Mouse (Mus musculus) ES-CJ7 (cell line): ENCODE measurements at regions not wholly inside any gene's neighbourhood (a gene's known extent, or its start where the extent isn't known, plus 50 kb on each side); places are given as distances from the start of the nearest gene placed in this dataset.

Experiments
- DNase-seq: peaks from one replicate; pipeline ENCODE4 v3.0.0; 2011; ENCODE audit warnings: low read depth, low spot score

DNA sequence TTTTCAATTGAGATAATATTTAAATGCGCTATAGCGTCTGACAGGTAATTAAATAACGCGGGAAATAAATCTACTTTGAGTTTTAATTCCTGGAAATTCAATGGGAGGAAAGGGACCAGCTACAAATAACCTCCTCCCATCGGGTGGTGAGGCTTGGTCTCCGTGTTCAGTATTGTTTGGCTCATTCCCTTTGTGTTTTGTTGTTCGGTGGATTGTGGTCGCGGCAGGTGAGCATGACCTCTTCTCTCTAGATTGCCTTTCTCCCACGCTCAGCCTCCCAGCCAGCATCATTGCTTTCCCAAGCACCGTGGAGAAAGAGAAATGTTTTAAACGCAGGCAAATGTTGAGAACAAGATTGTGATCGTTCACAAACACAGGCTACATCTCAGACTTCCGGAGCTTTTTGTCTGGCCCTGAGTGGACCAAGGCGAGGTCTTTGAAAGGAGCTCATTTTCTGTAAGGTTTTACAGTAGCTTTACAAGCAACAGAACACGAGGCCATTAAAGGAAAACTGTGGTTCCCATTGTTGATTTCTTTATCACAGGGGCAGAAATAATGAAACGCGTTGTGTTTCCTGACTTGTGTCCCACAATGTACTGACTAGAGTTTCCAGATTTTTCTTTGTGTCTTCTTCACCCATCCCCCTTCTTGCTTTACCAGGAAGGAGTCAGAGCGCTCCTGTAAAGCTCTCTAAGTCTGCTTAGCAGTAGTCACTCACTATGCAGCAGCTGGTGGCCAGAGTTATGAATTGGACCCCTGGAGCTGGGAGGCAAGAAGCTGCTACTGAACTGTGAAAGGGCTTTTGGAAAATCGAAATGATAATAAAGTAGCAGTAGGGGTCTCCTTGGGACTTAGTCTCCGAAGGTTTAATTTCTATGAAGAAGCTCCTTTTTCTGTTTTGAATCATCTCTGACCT, 337.7 kb downstream of the Galc start:
- DNase-seq, result peak; percentile 78

- DNase-seq, result no peak
These were observed 340.8 kb downstream of the Galc start for GRCm38 (mm10) chr12:97918416-97918815.

- DNase-seq, result peak; percentile 15
These were observed 344.2 kb downstream of the Galc start for GRCm38 (mm10) chr12:97915026-97915425.

- DNase-seq, result no peak
These were observed 346.5 kb downstream of the Galc start for GRCm38 (mm10) chr12:97912730-97913129.

GRCm38 (mm10) chr12:97899266-97899665, 360.0 kb downstream of the Galc start:
- DNase-seq, result no peak

DNA sequence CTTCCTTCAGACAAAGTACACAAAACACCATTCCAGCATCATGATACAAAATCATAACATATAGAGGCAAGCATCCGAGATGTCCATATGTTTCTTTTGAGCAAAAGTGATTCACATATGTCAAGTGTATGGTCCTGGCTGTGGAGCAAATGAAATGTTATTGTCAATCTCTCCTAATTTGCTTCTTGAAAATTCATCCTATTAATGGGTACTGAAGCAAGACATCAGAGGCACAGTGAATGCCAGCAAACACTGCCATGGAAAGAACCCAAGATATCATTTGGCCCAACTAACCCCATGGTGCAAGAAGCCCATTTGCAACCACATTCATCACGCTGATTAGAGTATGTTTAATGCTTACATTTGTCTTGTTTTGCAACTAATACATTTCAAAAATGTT, 361.1 kb downstream of the Galc start:
- no peak for DNase-seq

- no peak for DNase-seq
These were observed 363.3 kb downstream of the Galc start for GRCm38 (mm10) chr12:97895981-97896380.

DNA sequence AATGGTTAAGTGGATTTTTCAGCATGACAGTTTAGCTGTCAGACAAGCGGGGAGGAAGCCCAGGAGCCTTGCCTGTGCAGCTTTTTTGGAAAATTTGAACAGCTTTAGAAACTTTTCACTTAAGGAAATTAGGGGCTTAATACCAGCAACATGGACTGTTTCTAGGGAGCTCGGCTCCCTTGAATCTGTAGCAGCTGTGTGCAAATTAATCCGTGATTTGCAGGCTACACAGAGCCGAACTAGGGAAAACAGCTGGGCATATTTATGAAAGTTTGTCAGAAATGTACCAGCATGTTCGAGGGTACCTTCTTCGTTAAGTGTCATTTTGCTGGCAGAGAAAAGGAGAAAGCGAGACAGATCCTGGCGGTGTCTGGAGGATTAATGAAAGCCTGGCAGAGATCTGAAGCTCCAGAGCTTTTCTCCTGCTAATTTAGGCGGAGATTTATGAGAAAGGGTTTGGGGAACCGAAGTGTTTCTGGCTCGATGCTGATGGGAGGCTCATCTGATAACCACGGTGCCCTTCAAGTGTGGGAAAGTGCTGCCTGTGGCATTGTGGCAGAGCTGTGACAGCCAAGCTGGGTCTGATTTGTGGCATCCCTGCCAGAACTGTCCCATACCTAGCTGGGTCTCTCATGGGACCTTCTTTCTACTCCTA, 370.3 kb downstream of the Galc start:
- no peak for DNase-seq

DNA sequence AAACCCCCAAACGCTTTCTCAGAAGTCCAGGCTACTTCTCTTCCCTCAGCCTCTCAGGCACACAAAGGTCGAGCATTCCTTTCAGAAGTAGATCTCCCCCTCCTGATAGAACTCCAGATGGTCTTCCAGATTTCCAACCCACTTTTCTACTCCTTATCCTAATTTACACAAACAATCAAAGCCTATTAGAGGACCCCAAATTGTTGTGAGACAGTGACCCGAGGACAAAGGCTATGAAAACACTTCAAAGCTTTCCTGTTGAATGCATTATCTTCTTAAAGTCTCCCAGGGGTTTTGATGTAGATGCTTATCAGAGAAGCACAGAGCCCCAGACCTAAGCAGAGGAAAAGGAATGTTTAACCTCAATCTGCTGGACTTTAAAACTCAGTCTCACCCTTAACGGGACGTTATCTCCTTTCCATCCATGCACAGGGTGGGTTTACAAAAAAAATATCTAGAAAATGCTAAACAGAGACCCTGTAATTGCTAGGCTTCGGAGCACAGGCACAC, 370.9 kb downstream of the Galc start:
- no peak for DNase-seq

DNA sequence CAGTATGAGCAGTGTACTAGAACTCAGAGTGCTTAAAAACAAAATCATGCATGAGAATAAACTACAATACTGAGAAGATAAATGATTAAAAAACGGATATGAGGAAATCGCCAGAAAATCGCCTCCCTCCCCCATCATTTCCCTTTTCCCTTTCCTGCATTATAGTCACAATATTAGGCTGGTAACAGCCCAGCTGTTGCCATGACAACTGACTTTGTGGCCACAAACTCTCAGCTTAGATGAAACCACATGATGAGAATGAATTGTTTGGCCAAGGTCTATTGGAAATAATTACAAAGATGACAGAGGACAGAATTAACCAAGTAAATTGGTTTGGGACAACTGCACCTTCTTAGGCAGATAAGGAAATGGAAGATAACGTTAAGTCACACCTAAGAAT, 376.8 kb downstream of the Galc start:
- DNase-seq, result no peak

GRCm38 (mm10) chr12:97872391-97872790, 386.9 kb downstream of the Galc start:
- DNase-seq, result peak; percentile 73

DNA sequence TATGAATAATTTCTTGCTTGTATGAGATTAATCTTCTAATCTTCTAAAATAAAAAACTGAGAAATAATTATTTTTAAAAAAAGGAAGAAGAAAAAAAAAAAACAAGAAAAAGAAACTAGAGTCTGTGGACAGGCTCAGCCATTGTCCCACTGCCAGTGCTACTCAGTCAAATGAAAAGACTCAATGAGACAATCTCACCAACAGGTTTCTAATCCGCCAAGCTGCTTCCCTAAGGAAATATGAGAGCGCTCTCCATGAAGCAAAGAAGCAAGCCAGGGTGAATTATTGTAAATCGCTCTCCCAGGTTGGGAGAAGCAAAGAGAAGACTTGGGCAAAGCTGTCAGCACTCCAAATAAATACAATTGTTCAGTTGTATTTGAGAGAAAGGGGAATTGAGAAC, 396.3 kb downstream of the Galc start:
- DNase-seq, result no peak

DNA sequence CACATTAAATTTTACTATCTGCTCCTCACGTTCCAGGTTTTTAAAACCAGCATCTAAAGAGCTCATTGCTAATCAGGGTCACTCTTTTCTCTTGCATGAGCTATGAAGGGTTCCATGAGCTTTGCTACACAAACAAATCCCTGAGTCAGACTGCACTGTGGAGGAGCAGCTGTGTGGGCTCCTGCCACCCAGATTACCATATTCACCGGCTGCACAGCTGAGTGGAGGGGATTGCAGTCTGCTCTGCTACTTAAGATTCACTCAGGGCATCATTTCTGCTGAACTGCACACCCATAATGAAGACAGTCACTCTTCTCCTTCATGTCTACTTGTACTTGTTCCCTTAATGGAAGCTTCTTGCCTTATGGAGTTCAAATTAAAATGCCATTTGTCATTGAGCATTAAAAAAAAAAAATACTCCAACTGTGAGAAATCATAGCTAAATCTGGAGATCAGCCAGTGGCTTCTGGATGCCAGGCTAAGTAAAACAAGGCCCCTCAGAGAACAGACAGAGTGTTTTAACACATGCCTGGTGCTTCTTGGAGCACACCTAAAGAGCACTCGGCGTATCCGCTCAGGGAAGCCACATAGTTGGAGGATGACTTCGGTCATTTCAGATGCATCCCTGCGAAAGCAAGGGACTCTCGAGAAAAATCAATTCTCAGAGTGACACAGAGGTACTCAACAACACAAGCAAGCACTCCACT, 422.9 kb downstream of the Galc start:
- DNase-seq, result no peak

DNA sequence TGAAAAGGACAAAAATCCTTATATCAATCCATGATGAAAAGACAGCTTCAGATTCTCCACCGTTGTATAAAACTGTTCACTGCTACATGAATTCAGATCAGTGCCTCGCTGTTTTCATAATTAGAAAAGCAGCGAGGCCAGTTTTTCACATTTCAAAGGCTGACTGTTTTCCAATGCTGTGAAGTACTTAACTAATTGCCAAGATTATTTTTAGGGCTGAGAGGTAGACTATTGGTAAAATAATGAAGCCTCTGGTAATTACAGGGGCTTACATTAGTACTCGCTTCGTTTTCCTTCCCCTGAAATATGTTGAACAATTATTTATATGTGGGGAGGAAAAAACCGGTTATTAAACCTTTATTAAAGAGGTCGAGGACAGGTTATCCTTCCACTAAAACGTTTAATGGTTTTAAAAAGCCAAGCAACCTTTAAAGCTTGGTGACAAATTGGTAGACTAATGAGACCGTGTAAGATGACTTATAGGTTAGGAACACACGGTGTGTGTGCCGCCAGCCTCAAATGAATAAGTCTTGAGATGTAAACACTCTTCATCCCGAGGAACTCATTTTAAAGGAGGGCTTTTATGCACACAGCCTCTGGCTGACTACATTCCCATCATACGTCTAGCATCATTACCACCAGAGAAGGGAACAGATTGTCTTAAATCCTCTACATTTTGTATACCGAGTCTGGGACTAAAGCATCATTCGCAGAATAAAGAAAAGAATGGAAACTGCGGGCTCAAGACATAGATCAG, 465.7 kb downstream of the Galc start:
- no peak for DNase-seq

DNA sequence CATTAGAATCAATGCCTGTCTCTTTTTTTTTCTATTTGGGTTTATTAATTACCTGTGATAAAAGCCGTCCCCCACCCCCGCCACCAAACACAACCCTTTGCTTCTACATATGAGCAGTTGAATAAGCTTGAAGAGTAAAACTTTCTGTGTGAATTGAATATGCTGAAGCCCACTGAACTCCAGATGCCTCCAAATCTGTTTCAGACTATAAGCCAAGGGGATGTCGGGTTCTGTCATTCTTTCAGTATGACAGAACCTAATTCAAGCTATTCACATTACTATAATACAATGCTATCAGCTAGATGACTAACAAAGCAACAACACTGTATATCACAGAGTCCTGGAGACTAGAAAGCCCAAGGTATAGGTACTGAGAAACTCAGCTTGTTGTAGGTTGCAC, 475.8 kb downstream of the Galc start:
- DNase-seq, result no peak

- no peak for DNase-seq
These were observed 500.1 kb downstream of the Galc start for GRCm38 (mm10) chr12:97759116-97759515.

- DNase-seq, result no peak
These were observed 500.6 kb downstream of the Galc start for GRCm38 (mm10) chr12:97758624-97759023.

- DNase-seq, result no peak
These were observed 509.1 kb downstream of the Galc start for GRCm38 (mm10) chr12:97750166-97750565.

DNA sequence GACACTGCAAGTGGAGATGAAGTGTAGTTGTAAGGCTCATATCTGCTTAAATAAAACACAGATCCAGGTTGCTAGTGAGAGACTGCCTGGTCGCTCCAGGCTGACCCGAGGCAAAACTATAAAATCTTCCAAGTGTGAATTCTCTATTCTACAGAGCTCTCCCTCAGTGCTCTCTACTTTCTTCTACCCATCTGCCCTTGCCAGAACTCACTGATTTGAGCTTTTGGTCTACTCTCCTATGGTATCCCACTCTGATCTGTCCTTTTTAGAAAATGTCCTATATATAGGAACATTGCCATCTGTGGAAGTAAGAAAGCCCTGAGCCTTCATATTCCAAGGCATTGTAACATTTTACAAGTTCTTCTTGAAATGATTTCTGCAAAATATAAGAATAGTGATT, 518.3 kb downstream of the Galc start:
- no peak for DNase-seq

- no peak for DNase-seq
These were observed 527.1 kb downstream of the Galc start for GRCm38 (mm10) chr12:97732078-97732580.

DNA sequence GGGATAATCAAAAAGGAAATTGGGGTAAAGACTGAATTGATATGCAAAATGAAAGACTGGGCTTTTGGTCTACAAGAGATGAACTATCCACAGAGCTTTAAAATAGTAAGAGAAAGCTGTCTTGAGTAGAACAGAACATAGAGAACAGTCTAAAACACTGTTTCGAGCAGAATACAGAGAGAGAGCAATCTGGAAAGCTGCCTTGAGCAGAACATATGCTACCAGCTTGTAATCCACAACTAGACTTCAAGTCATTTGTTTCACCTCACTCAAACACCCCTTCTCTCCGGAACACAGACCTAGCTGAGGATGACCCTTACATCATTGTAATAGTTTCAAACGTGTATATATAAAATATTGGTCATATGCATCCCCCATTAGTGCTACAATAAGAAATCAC, 538.7 kb downstream of the Galc start:
- DNase-seq, result no peak
